Mouse (Mus musculus) urinary bladder, postnatal 10 days (tissue): ENCODE data around the gene 6430531B16Rik.

Source experiments
- DNase-seq: peaks from one replicate; pipeline ENCODE4 v3.0.0; 2022; ENCODE audit warnings: low spot score

The 6430531B16Rik gene

GRCm38 (mm10) chr7:139978278-139978892 is at the start of gene 6430531B16Rik:
Gene 6430531B16Rik, minus strand, starts transcription at chr7:139978755.
- peak; percentile 50 for DNase-seq

- DNase-seq, result no peak
These were observed 32.8 kb upstream of the 6430531B16Rik start for GRCm38 (mm10) chr7:140011336-140011735.

- DNase-seq, result no peak
These were observed 29.2 kb upstream of the 6430531B16Rik start for GRCm38 (mm10) chr7:140007781-140008180.

GRCm38 (mm10) chr7:140006861-140007611 is 28.5 kb upstream of the 6430531B16Rik start:
- DNase-seq, result no peak

GRCm38 (mm10) chr7:140004666-140005065 is 26.1 kb upstream of the 6430531B16Rik start:
- DNase-seq, result no peak

GRCm38 (mm10) chr7:140001086-140001740 is 22.7 kb upstream of the 6430531B16Rik start:
- DNase-seq, result no peak

- DNase-seq, result no peak
These were observed 20.3 kb upstream of the 6430531B16Rik start for GRCm38 (mm10) chr7:139998691-139999350.

- DNase-seq, result no peak
These were observed 16.1 kb upstream of the 6430531B16Rik start for GRCm38 (mm10) chr7:139994676-139995075.

GRCm38 (mm10) chr7:139994202-139994601 is 15.6 kb upstream of the 6430531B16Rik start:
- no peak for DNase-seq

- no peak for DNase-seq
These were observed 15.0 kb upstream of the 6430531B16Rik start for GRCm38 (mm10) chr7:139993532-139993931.

GRCm38 (mm10) chr7:139992406-139992805 is 13.9 kb upstream of the 6430531B16Rik start, which contains the start of gene Adam8:
Gene Adam8, minus strand, starts transcription at chr7:139992562.
- no peak for DNase-seq

- no peak for DNase-seq
These were observed 12.4 kb upstream of the 6430531B16Rik start for GRCm38 (mm10) chr7:139990864-139991394.

GRCm38 (mm10) chr7:139988272-139988671 is 9.7 kb upstream of the 6430531B16Rik start:
- no peak for DNase-seq

GRCm38 (mm10) chr7:139984505-139984904 is 6.0 kb upstream of the 6430531B16Rik start:
- no peak for DNase-seq

- no peak for DNase-seq
These were observed 3.5 kb upstream of the 6430531B16Rik start for GRCm38 (mm10) chr7:139982058-139982457.

GRCm38 (mm10) chr7:139980778-139981177 is 2.2 kb upstream of the 6430531B16Rik start:
- no peak for DNase-seq

- no peak for DNase-seq
These were observed 610 bp upstream of the 6430531B16Rik start for GRCm38 (mm10) chr7:139979011-139979719.

- no peak for DNase-seq
These were observed 3.1 kb downstream of the 6430531B16Rik start for GRCm38 (mm10) chr7:139975471-139975870.

- no peak for DNase-seq
These were observed 4.2 kb downstream of the 6430531B16Rik start for GRCm38 (mm10) chr7:139974307-139974706.

- DNase-seq, result no peak
These were observed 5.6 kb downstream of the 6430531B16Rik start for GRCm38 (mm10) chr7:139972923-139973331.

GRCm38 (mm10) chr7:139971436-139971835 is 7.1 kb downstream of the 6430531B16Rik start:
- DNase-seq, result no peak
